Mouse (Mus musculus): ENCODE measurements around the gene Ptprk. TPM values are rescaled to one million over a fixed set of nuclear protein-coding genes. Genes with fewer than 3 reads are reported as not detected.

The Ptprk gene
- total RNA-seq (2021): 10 to 100 TPM in 1 of 2 experiments, 1 to 10 TPM in 1; 7.6 to 13.8 TPM
- long read RNA-seq, experiment 1, partial matches to known transcripts: 0 of 1 reads
- long read RNA-seq, experiment 1, other reads (novel, unspliced or antisense): 1 of 1 reads
- long read RNA-seq, experiment 2, partial matches to known transcripts: 6 of 8 reads
- long read RNA-seq, experiment 2, other reads (novel, unspliced or antisense): 1 of 8 reads

- peak; percentile 83 to 84 for DNase-seq (ENCODE audit: low spot score in 2 of 2)
Observed at GRCm38 (mm10) chr10:28074653-28075451, at the start of gene Ptprk. TSS of gene Ptprk (plus strand) at chr10:28074820.

GRCm38 (mm10) chr10:28027791-28028190, 46.8 kb upstream of the Ptprk start:
- DNase-seq (ENCODE audit: low spot score in 2 of 2): no peak

GRCm38 (mm10) chr10:28036456-28036855, 38.2 kb upstream of the Ptprk start:
- DNase-seq (ENCODE audit: low spot score in 2 of 2): no peak

- no peak for DNase-seq (ENCODE audit: low spot score in 2 of 2)
Observed at GRCm38 (mm10) chr10:28054764-28055163, 19.9 kb upstream of the Ptprk start.

DNA sequence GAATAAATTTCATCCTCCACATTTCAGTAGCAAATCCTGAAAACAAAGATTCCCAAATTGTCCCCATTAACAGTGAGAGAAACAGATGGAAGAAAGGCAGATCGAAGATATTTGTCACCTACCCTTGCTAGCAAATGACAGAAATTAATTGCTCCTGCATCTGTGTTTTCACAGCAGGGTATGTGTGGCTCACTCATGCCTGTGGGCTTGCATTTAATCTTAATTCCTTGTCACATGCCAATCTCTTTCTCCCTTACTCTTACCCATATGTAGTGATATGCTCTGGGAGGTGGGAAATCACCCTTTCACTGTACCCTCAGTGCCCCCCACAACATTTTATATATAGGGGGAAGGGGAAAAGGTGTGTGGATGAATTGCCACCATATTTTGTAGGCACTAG, 15.4 kb upstream of the Ptprk start:
- DNase-seq (ENCODE audit: low spot score in 2 of 2): no peak

- no peak for DNase-seq (ENCODE audit: low spot score in 2 of 2)
Observed at GRCm38 (mm10) chr10:28067997-28068396, 6.6 kb upstream of the Ptprk start.

- peak in 1 of 2 experiments; percentile 4 for DNase-seq (ENCODE audit: low spot score in 2 of 2)
Observed at GRCm38 (mm10) chr10:28073991-28074652, 498 bp upstream of the Ptprk start.

GRCm38 (mm10) chr10:28075491-28076035, 943 bp downstream of the Ptprk start:
- DNase-seq (ENCODE audit: low spot score in 2 of 2): peak in 1 of 2 experiments; percentile 3

DNA sequence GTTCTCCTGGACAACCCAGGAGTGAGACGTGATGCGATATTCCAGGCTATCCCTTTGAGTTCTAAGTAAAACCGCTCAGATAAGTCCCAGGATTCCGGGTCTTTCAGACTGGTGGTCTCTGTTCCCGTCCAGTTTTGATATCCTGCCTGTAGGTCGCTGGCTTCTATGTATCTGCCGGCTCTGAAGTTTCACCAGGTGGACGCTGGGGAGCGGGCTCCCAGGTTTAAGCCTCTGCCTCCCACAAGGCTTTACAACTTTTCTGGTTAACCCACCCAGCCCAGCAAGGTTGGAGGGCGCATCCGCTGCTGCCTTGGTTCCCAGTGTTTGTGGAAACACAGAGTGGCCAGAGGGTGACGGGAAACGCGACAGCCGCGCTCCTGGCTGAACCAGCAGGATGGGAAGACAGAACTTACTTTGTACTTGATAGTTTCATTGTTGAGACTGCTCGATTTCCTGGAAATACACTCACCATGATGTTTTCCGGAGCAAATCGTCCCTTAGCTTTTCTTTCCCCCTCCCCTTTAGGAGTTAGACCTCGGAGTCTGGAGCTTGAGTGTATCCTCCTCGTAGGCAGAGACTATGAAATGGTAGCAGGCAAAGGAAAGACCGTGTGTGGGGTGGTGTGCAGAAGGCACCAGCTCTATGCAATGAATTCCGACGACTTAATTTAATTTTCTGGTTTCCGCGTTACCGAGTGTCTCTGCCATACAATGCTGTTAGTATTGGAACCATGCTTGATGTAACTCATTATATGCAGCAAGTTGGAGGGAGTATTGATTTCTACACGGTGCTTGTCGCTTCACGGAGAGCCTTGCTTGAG, 1.6 kb downstream of the Ptprk start:
- peak in 1 of 2 experiments; percentile 12 for DNase-seq (ENCODE audit: low spot score in 2 of 2)

- DNase-seq (ENCODE audit: low spot score in 2 of 2): no peak
Observed at GRCm38 (mm10) chr10:28078270-28078669, 3.6 kb downstream of the Ptprk start.

- DNase-seq (ENCODE audit: low spot score in 2 of 2): no peak
Observed at GRCm38 (mm10) chr10:28081221-28081620, 6.6 kb downstream of the Ptprk start.

DNA sequence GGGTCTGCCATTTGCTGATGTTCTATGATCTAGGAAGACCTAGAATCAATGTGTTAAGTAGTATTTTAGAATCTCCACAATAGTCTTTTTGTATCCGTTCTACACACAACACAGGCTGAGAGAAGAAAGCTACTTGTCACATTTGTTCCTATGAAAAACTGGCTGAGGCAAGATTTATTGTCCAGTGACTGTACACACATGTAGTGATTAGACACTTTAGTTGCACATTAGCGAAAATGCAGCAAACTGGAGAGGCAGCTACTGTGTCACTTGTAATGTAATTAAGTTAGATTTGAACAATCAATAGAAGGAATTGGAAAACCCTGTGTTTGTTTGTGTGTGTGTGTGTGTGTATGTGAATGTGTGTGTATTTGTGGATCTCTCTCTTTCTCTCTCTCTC, 8.6 kb downstream of the Ptprk start:
- DNase-seq (ENCODE audit: low spot score in 2 of 2): no peak

GRCm38 (mm10) chr10:28083625-28084024, 9.0 kb downstream of the Ptprk start:
- DNase-seq (ENCODE audit: low spot score in 2 of 2): no peak

- DNase-seq (ENCODE audit: low spot score in 2 of 2): no peak
Observed at GRCm38 (mm10) chr10:28087341-28087740, 12.7 kb downstream of the Ptprk start.

GRCm38 (mm10) chr10:28087749-28088148, 13.1 kb downstream of the Ptprk start:
- no peak for DNase-seq (ENCODE audit: low spot score in 2 of 2)

GRCm38 (mm10) chr10:28096007-28096406, 21.4 kb downstream of the Ptprk start:
- DNase-seq (ENCODE audit: low spot score in 2 of 2): no peak

DNA sequence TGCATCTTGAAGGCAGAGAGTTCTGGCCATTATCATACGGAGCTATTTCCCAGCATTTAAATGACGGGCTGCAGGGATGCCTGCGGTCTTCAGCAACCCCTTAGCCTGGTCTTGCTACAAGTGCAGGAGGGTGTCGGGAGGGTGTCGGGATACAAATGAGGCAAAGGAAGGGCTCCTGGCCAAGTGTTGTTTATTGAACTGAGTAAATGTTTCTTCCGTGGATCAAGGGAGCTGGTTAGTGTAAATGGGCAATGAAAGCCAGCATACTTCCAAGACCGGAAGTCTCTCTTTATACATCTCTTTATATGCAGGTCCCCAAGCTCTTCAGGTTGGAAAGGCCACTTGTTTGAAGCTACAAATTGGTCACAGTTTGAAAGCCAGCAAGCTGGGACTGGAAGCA, 23.0 kb downstream of the Ptprk start:
- no peak for DNase-seq (ENCODE audit: low spot score in 2 of 2)

DNA sequence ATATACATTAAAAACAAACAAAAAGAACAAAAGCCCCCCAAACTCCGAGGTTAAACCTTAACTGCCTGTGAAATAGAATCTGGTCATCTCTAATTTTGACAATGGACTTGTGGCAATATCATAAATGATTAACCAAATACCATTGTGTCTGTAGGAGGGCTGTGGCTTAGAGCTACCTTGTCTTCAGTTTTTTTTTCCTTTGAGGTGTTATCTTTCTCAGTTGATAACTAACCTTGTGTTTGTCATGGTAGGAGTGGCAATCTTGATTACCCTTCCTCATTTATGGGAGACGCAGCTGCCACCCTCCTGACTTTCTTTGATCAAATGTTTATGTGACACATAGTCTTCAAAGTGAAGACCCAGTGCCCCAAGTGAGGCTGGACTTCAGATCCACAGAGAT, 24.3 kb downstream of the Ptprk start:
- no peak for DNase-seq (ENCODE audit: low spot score in 2 of 2)

DNA sequence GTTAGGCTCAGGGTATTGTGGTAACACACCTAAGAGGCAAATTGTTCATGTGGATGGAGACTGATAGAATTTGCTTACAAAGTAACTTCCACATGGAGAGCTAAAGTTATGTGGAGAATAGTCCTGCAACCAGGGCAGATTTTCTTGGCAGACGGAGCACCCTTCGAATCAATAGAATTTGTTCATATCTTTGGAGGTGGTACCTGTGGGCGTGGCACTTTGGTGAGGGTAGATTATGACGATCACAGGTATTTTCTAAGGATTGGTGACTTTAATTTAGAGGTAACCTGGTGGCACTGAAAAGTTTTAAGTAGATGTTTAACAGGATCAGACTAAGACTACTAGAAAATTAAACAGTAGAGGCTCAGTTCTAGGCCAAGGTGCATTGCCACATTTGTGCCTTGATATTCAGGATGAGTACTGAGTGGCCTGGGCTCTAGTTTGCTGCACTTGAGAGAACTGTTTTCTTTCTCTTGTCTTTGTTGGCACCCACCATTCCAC, 28.8 kb downstream of the Ptprk start:
- no peak for DNase-seq (ENCODE audit: low spot score in 2 of 2)

DNA sequence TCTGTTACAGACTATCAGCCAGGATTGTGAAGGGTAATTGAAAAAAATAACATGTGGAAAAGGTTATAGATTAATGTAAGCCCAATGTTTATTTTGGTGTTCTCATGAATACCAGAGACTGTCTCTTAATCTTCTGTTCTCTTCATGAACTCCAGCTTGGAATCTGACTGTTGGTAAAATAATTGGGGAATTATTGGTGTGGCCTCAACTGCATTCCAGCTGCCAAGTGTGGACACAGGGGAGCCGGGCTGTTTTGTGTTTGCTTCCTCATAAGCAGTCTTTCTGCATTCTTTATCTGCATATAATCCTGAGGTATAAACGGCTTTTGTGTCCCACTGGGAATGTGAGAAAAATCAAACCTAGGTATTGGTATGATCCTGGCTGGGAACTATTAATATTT, 29.3 kb downstream of the Ptprk start:
- no peak for DNase-seq (ENCODE audit: low spot score in 2 of 2)

- DNase-seq (ENCODE audit: low spot score in 2 of 2): no peak
Observed at GRCm38 (mm10) chr10:28105247-28105646, 30.6 kb downstream of the Ptprk start.
